Mouse (Mus musculus): ENCODE data around the gene Gm37240. TPM values are rescaled to one million over a fixed set of nuclear protein-coding genes. Genes with fewer than 3 reads are reported as not detected.

Gene Gm37240
- polyA plus RNA-seq, 1 experiment from 2014 or later: 11.4 TPM

DNA sequence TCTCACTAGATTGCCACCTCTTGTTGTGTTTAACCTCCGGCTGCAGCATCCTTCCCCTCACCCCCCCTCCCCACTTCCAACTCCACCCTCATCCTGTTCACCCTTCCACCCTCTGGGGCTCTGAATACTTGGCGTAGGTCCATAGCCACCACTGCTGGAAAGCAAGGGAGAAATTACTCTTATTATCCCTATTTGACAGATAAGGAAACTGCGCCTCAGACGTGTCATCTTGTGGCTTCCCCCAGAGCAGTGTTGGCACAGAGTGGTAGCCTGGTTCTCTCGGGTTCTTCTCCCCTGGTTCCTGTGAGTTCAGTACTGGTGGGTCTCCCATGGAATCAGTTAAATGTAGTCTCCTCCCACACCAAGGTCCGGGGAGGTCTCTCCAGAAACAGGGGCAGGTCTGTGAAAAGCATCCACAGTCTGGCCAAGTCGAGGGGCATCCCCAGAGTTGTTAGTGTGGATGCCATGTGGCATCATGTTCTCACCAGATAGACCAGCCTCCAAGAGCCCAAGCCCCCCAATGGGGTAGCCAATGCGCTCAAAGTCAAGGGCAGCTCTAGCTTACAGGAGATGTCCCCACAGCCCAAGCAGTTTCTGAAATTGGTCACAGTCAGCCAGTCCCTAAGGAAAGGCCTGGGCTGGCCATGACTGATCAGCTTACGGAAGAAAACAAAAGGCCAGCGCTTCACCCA lies 1419.8 kb downstream of the Gm37240 start:
- H3K27ac ChIP-seq (ENCODE audit: low read length): no peak overlapping the region
- ATAC-seq (ENCODE audit: insufficient read depth, low FRiP score): no peak
- H3K9ac ChIP-seq (ENCODE audit: low read length): no peak overlapping the region
- no peak overlapping the region for H3K4me3 ChIP-seq (replicated peaks; ENCODE audit: low read length)
- 46% methylated on average over 10 of the region's 10 CpGs for WGBS
- no peak overlapping the region for H3K4me2 ChIP-seq (ENCODE audit: low read depth, low read length)
- no peaks in the 10 kb centered on the region for H3K27me3 ChIP-seq (ENCODE audit: control insufficient read depth, insufficient read depth, low read length)
- H3K4me1 ChIP-seq (ENCODE audit: control insufficient read depth, insufficient read depth, low read length): peaks cover 24% of the 10 kb centered on the region
- H3K36me3 ChIP-seq (ENCODE audit: control insufficient read depth, insufficient read depth, low read length): no peaks in the 10 kb centered on the region; the same call in 1 of the 2 replicates
- H3K9me3 ChIP-seq (replicated peaks; ENCODE audit: control insufficient read depth, low read length): no peaks in the 10 kb centered on the region

DNA sequence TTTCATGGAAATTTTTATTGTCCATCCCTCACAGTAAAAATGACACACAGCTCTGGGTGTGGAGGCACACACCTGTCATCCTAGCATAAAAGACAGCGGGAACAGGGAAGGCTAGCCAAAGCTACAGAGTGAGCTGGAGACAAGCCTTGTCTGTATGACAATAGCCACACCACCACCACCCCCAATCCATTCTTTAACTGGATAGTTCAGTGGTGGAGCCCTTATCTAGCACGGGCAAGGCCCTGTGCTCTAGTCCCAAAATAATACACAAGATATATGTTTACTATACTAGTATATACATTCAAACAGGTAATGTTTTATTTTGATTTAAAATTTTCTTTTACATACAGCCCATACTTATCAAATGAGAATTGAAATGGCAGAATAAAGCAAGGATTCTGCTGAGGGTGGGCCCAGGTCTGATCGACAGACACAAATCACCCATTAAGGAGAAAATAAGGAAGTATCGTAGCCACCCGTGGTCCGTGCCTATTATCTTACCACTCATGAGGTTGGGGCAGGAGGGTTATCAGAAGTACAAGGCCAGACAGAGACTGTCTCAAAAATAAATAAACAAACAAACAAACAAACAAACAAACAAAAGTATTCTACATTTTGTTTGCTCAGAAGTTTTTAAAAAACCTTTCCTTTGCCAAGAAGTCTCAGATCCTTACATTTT lies 1421.4 kb downstream of the Gm37240 start:
- Histone ChIP-seq H3K4me1 (ENCODE audit: control insufficient read depth, insufficient read depth, low read length) (peaks cover 32% of the 10 kb centered on the region), H3K9me3 (replicated peaks; ENCODE audit: control insufficient read depth, low read length) (no peaks in the 10 kb centered on the region), H3K4me2 (ENCODE audit: low read depth, low read length) (no peak overlapping the region), H3K27ac (ENCODE audit: low read length) (no peak overlapping the region), H3K27me3 (ENCODE audit: control insufficient read depth, insufficient read depth, low read length) (no peaks in the 10 kb centered on the region), H3K36me3 (ENCODE audit: control insufficient read depth, insufficient read depth, low read length) (no peaks in the 10 kb centered on the region; the same call in 1 of the 2 replicates), H3K4me3 (replicated peaks; ENCODE audit: low read length) (no peak overlapping the region), H3K9ac (ENCODE audit: low read length) (no peak overlapping the region)
- 77% methylated on average over 6 of the region's 6 CpGs for WGBS
- ATAC-seq (ENCODE audit: insufficient read depth, low FRiP score): no peak

DNA sequence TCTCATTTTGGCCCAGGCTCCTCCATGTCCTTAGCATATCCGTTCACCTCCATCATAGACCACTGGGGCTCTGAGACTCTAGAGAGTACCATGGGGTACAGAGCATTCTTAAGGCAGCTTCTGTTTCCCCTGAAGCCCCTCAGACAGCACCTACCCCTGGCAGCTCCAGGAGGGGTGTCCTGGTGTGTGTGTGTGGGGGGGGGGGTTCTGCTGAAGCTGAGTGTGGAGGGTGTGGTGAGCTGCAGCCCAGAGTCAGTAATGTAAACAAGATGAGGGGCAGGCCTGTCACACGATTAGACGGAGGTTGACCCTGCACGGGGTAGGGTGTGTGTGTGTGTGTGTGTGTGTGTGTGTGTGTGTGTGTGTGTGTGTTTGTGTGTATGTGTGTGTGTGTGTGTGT lies 1425.6 kb downstream of the Gm37240 start:
- Histone ChIP-seq H3K27me3 (ENCODE audit: control insufficient read depth, insufficient read depth, low read length) (no peaks in the 10 kb centered on the region), H3K36me3 (ENCODE audit: control insufficient read depth, insufficient read depth, low read length) (no peaks in the 10 kb centered on the region), H3K4me3 (replicated peaks; ENCODE audit: low read length) (no peak overlapping the region), H3K4me1 (ENCODE audit: control insufficient read depth, insufficient read depth, low read length) (peaks cover 30% of the 10 kb centered on the region), H3K4me2 (ENCODE audit: low read depth, low read length) (no peak overlapping the region), H3K27ac (ENCODE audit: low read length) (peak overlapping the region; percentile 54), H3K9me3 (replicated peaks; ENCODE audit: control insufficient read depth, low read length) (no peaks in the 10 kb centered on the region), H3K9ac (ENCODE audit: low read length) (no peak overlapping the region)
- WGBS: 15% methylated on average over 4 of the region's 4 CpGs
- 0 out of 2 replicates have a peak, but pooled peaks have one; percentile 45 for ATAC-seq (ENCODE audit: insufficient read depth, low FRiP score)

GRCm38 (mm10) chr3:84460952-84461351 lies 1426.4 kb downstream of the Gm37240 start:
- Histone ChIP-seq H3K4me3 (replicated peaks; ENCODE audit: low read length) (no peak overlapping the region), H3K9ac (ENCODE audit: low read length) (peak overlapping the region; percentile 28; the same call in 1 of the 2 replicates), H3K36me3 (ENCODE audit: control insufficient read depth, insufficient read depth, low read length) (no peaks in the 10 kb centered on the region), H3K27me3 (ENCODE audit: control insufficient read depth, insufficient read depth, low read length) (no peaks in the 10 kb centered on the region), H3K9me3 (replicated peaks; ENCODE audit: control insufficient read depth, low read length) (no peaks in the 10 kb centered on the region), H3K27ac (ENCODE audit: low read length) (peak overlapping the region; percentile 54), H3K4me2 (ENCODE audit: low read depth, low read length) (peak overlapping the region; percentile 28), H3K4me1 (ENCODE audit: control insufficient read depth, insufficient read depth, low read length) (peaks cover 33% of the 10 kb centered on the region)
- peak; percentile 74 for ATAC-seq (ENCODE audit: insufficient read depth, low FRiP score)
- 5% methylated on average over 12 of the region's 12 CpGs for WGBS

DNA sequence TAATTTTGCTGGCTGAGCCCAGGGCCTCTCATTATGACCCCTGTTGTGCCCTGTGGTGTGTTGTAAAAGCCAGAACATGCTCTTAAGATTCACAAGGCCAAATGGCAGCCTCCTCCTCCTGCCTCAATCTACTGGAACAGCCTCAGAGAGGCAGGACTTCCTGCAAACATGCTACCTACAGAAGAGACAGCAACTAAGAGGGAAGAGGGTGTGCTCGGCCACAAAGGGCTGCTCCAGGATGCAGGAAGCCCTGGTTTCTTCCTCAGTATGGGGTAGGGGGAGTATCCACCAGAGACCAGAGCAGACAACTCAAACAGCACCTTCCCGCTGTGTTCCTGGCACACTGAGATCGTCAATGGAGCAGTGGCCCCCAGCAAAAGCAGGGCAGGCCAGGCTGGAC lies 1426.8 kb downstream of the Gm37240 start:
- no peak for ATAC-seq (ENCODE audit: insufficient read depth, low FRiP score)
- Histone ChIP-seq H3K36me3 (ENCODE audit: control insufficient read depth, insufficient read depth, low read length) (no peaks in the 10 kb centered on the region), H3K27me3 (ENCODE audit: control insufficient read depth, insufficient read depth, low read length) (no peaks in the 10 kb centered on the region), H3K4me2 (ENCODE audit: low read depth, low read length) (no peak overlapping the region), H3K27ac (ENCODE audit: low read length) (peak overlapping the region; percentile 54), H3K9ac (ENCODE audit: low read length) (peak overlapping the region; percentile 0; the same call in 1 of the 2 replicates), H3K4me3 (replicated peaks; ENCODE audit: low read length) (no peak overlapping the region), H3K4me1 (ENCODE audit: control insufficient read depth, insufficient read depth, low read length) (peaks cover 34% of the 10 kb centered on the region), H3K9me3 (replicated peaks; ENCODE audit: control insufficient read depth, low read length) (no peaks in the 10 kb centered on the region)
- 24% methylated on average over 3 of the region's 3 CpGs for whole genome bisulfite sequencing

GRCm38 (mm10) chr3:84455733-84456417 lies 1431.4 kb downstream of the Gm37240 start:
- H3K4me3 ChIP-seq (replicated peaks; ENCODE audit: low read length): no peak overlapping the region
- H3K36me3 ChIP-seq (ENCODE audit: control insufficient read depth, insufficient read depth, low read length): no peaks in the 10 kb centered on the region
- no peaks in the 10 kb centered on the region for H3K9me3 ChIP-seq (replicated peaks; ENCODE audit: control insufficient read depth, low read length)
- 53% methylated on average over 12 of the region's 12 CpGs for WGBS
- peaks cover 18% of the 10 kb centered on the region for H3K4me1 ChIP-seq (ENCODE audit: control insufficient read depth, insufficient read depth, low read length)
- H3K27me3 ChIP-seq (ENCODE audit: control insufficient read depth, insufficient read depth, low read length): no peaks in the 10 kb centered on the region
- no peak overlapping the region for H3K27ac ChIP-seq (ENCODE audit: low read length)
- H3K4me2 ChIP-seq (ENCODE audit: low read depth, low read length): no peak overlapping the region
- no peak for ATAC-seq (ENCODE audit: insufficient read depth, low FRiP score)
- no peak overlapping the region for H3K9ac ChIP-seq (ENCODE audit: low read length)

- H3K9me3 ChIP-seq (replicated peaks; ENCODE audit: control insufficient read depth, low read length): no peaks in the 10 kb centered on the region
- no peak overlapping the region for H3K4me3 ChIP-seq (replicated peaks; ENCODE audit: low read length)
- no peak overlapping the region for H3K9ac ChIP-seq (ENCODE audit: low read length)
- 68% methylated on average over 3 of the region's 3 CpGs for WGBS
- no peaks in the 10 kb centered on the region for H3K36me3 ChIP-seq (ENCODE audit: control insufficient read depth, insufficient read depth, low read length)
- H3K27ac ChIP-seq (ENCODE audit: low read length): no peak overlapping the region
- no peak for ATAC-seq (ENCODE audit: insufficient read depth, low FRiP score)
- no peaks in the 10 kb centered on the region for H3K27me3 ChIP-seq (ENCODE audit: control insufficient read depth, insufficient read depth, low read length)
- H3K4me1 ChIP-seq (ENCODE audit: control insufficient read depth, insufficient read depth, low read length): peaks cover 3% of the 10 kb centered on the region; the same call in 1 of the 2 replicates
- no peak overlapping the region for H3K4me2 ChIP-seq (ENCODE audit: low read depth, low read length)
Observed at GRCm38 (mm10) chr3:84450651-84451050, 1436.7 kb downstream of the Gm37240 start.

GRCm38 (mm10) chr3:84449015-84449414 lies 1438.3 kb downstream of the Gm37240 start:
- no peak for ATAC-seq (ENCODE audit: insufficient read depth, low FRiP score)
- Histone ChIP-seq H3K9ac (ENCODE audit: low read length) (no peak overlapping the region), H3K4me2 (ENCODE audit: low read depth, low read length) (no peak overlapping the region), H3K36me3 (ENCODE audit: control insufficient read depth, insufficient read depth, low read length) (no peaks in the 10 kb centered on the region), H3K4me1 (ENCODE audit: control insufficient read depth, insufficient read depth, low read length) (peaks cover 3% of the 10 kb centered on the region; the same call in 1 of the 2 replicates), H3K27me3 (ENCODE audit: control insufficient read depth, insufficient read depth, low read length) (no peaks in the 10 kb centered on the region), H3K27ac (ENCODE audit: low read length) (no peak overlapping the region), H3K4me3 (replicated peaks; ENCODE audit: low read length) (no peak overlapping the region), H3K9me3 (replicated peaks; ENCODE audit: control insufficient read depth, low read length) (no peaks in the 10 kb centered on the region)
- 79% methylated on average over 9 of the region's 9 CpGs for WGBS

DNA sequence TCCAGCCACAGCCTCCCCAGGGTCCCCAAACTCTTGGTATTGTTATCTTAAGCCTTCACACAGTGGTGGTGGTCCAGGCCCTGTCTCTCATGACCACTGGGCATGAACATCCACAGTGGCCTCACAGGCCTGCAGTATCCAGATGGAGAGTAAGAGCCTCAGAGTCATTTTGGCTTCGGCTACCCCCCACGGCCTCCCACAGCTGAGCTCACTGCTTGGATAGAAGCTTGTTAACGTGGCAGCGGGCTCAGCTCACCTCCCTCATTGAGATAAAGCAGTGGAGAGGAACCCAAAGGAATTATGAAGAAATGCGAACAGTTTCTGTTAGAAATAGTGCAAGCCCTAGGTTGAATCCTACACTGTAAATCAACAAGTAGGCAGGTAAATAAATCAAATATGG lies 1439.5 kb downstream of the Gm37240 start:
- no peak overlapping the region for H3K27ac ChIP-seq (ENCODE audit: low read length)
- WGBS: 70% methylated on average over 5 of the region's 5 CpGs
- no peak for ATAC-seq (ENCODE audit: insufficient read depth, low FRiP score)
- no peaks in the 10 kb centered on the region for H3K27me3 ChIP-seq (ENCODE audit: control insufficient read depth, insufficient read depth, low read length)
- H3K4me2 ChIP-seq (ENCODE audit: low read depth, low read length): no peak overlapping the region
- H3K9ac ChIP-seq (ENCODE audit: low read length): 0 out of 2 replicates have a peak overlapping the region, but pooled peaks have one; percentile 14
- H3K36me3 ChIP-seq (ENCODE audit: control insufficient read depth, insufficient read depth, low read length): no peaks in the 10 kb centered on the region
- H3K9me3 ChIP-seq (replicated peaks; ENCODE audit: control insufficient read depth, low read length): no peaks in the 10 kb centered on the region
- H3K4me1 ChIP-seq (ENCODE audit: control insufficient read depth, insufficient read depth, low read length): peaks cover 3% of the 10 kb centered on the region; the same call in 1 of the 2 replicates
- H3K4me3 ChIP-seq (replicated peaks; ENCODE audit: low read length): no peak overlapping the region
